Mouse (Mus musculus) megakaryocyte-erythroid progenitor cell, adult 5-6 weeks (primary cell): ENCODE measurements around the gene 1700001O22Rik. TPM values are rescaled to one million over a fixed set of nuclear protein-coding genes. Genes with fewer than 3 reads are reported as not detected.

Experiments
- ATAC-seq: replicated peaks from 2 replicates; pipeline ENCODE4 v1.8.0; 2016; ENCODE audit warnings: mild to moderate bottlenecking, inconsistent platforms; ENCODE audit not compliant: severe bottlenecking, poor library complexity, low FRiP score, low TSS enrichment
- total RNA-seq, 2 experiments: library from RNA; stranded (forward) in 1 of 2; stranded (reverse) in 1 of 2; fragments of 200-1000, 215-1000 nt in 1 of 2; fragments of >200 nt in 1 of 2; fragmentation: Nextera tagmentation in 1 of 2; gene quantifications; 2 replicates each; pipeline ENCODE4 v1.2.3; 2014 to 2017

The 1700001O22Rik gene
- 0.54 and 1.2 TPM in 2 replicates for total RNA-seq (2014; fragmentation: Nextera tagmentation)
- total RNA-seq (2017), result not detected in 2 replicates

- no peak for ATAC-seq
Observed at GRCm38 (mm10) chr2:30803604-30804003, at the start of gene 1700001O22Rik. TSS of gene 1700001O22Rik (minus strand) at chr2:30803661.

DNA sequence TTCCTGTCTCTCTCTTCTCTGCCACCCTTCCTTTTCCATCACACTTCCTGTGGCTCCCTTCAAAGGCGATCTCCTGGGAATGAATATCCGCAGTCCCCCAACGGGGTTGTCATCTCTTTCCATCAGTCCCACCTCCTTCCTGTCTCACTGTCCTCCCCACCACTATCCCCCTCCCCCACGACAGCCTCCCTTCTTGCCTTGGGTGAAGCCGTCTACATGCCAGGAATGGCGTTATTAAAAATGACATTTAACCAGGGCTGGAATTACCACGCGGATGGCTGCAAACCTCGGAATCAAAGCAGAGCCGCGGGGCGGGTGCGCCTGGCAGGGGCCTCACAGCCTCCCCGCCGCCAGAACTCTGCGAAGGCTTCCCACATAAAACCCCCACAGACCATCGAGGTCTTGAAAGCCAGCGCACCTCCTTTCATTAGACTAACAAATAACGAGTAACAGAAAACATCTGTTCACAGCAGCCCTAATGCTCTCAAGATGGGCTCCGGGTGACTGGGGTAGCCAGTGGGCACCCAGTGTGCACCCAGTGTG lies 49.4 kb upstream of the 1700001O22Rik start:
- ATAC-seq, result no peak

DNA sequence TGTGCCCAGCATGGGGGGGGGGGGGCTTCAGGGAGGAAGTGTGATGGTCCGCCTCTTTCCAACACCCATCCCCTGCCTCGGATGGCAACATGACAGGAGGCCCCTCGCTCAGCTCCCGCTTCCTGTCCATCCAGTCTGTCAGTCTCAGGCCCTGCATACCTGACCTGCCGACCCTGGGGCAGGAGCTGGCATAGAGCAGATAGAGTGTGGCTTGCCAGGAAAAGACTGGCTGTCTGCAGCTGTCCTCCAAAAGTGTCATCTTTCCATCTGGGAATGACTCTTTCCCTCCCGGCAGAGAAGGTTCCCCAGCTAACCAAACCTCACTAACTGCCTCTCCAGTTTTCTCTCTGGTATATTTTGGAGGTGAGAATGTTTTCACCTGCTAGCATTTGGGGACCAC lies 47.1 kb upstream of the 1700001O22Rik start:
- ATAC-seq, result no peak

DNA sequence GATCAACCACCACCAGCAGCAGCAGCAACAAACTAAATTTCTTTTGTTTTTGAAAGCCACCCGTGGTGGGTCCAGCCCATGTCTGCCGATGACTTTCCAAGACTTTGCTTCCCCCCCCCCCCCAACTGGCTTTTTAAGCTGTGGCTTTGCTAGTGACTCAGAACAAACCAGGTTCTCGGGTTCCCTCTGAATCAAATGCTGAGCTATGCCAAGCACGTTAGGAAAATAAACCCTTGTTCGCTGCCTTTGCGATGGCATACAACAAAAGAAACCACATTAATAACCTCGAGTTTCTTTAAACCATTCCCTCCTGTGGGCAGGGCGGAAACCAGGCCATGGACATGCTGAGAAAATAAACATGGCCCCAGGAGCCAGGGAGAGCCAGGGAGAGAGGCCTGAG lies 44.7 kb upstream of the 1700001O22Rik start:
- ATAC-seq, result no peak

GRCm38 (mm10) chr2:30846723-30847122 lies 43.3 kb upstream of the 1700001O22Rik start:
- no peak for ATAC-seq

- no peak for ATAC-seq
Observed at GRCm38 (mm10) chr2:30846236-30846635, 42.8 kb upstream of the 1700001O22Rik start.

DNA sequence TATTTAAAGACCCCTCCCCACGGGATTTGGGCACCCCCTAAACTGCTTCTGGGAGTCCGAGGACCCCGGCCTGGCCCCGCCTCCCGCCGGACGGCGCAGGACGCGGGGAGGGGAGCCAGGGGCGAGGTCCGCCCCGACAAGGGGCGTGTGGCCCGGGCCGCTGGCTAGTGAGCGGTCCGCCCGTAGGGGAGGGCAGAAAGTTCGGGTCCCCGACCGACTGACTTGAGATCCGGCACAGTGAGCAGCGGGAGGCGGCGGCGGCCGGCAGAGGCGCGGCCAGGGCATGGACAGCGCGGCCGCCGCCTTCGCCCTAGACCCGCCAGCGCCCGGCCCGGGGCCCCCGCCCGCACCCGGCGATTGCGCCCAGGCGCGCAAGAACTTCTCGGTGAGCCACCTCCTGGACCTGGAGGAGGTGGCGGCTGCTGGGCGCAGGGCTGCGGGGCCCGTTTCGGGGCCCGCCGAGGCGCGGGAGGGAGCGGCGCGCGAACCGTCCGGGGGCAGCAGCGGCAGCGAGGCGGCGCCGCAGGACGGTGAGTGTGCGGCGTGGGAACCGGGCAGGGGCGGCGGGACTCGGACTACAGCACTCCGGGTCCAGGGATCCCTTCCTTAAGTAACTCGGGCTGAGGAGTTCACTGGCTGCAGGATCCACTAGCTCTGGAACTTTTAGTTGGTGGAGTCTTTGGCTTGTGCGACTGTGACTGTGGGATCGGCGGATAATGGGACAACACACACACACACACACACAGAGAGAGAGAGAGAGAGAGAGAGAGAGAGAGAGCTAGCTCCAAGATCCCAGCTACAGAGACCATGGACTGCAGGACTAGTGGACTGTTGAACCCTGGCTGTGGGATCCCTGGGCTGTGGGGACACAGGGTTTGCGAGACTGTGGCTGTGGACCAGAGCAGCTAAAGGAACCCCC lies 42.0 kb upstream of the 1700001O22Rik start:
- no peak for ATAC-seq

DNA sequence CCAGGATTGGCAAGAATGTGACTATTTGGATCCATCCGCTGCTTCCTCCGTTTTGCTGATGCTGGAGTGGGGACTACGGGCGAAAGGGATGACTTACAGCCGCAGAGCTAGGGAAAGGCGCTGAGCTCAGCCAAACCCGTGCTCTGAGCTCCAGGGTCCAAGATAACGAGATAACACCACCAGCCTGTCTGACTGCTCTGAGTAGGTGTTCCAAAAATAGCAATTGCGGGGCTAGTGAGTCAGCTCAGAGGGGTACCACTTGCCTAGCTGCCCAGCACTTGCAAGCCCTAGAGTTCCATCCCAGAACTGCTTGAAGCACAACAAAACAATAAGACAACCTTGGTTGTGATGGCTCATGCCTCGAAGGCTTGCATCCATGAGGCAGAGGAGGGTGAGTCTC lies 39.2 kb upstream of the 1700001O22Rik start:
- ATAC-seq, result no peak

- no peak for ATAC-seq
Observed at GRCm38 (mm10) chr2:30836238-30836990, 33.0 kb upstream of the 1700001O22Rik start.

DNA sequence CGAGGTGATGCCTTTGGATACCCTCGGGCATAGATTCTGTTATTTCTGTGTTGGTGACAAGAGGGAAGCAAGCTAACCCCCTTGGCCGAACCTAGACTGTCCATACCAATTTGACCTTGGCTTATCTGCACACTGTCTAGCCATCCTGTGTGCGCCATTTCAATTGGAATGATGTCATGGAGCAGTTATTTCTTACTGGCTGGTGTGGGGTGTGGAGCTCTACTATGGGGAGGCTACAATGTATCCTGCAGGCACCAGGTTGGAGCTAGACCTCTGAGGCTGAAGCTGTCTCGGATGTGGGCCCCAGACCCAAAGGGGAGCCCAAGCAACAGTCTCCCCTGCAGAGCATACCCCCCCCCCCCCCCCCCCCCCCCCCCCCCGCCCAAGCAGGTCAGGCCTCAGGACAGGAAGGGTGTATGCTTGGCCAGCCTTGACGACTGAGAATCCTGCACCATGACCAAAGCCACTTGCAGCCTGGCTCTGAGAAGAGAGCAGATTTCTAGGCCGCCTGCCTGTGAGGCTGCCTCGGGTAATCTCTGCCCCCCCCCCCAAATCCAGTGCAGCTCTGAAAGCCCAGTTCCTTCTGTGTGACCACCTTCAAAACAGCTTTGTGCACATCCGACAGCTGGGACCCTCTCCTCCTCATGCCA lies 31.0 kb upstream of the 1700001O22Rik start, which contains the start of gene Prrx2:
TSS of gene Prrx2 (plus strand) at position 600 of the 650 bp plus-strand sequence.
- no peak for ATAC-seq

DNA sequence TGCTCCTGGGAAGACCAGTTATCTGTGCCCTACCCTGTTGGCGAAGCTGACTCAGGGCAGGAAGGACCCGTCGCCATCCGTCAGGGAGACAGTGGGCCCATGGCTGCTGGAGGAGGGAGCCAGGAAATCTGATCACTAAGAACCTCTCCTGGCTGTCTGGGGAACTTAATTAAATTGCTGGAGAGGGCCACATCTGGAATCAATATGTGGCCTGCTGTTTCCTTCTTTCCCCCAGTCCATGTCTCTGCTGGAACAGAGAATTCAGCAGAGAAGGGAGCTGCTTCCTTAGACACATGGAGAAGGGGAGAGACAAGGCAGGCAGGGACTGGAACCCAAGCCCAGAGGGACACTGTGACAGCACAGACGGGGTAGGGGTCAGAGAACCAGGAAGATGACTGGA lies 30.2 kb upstream of the 1700001O22Rik start:
- no peak for ATAC-seq

DNA sequence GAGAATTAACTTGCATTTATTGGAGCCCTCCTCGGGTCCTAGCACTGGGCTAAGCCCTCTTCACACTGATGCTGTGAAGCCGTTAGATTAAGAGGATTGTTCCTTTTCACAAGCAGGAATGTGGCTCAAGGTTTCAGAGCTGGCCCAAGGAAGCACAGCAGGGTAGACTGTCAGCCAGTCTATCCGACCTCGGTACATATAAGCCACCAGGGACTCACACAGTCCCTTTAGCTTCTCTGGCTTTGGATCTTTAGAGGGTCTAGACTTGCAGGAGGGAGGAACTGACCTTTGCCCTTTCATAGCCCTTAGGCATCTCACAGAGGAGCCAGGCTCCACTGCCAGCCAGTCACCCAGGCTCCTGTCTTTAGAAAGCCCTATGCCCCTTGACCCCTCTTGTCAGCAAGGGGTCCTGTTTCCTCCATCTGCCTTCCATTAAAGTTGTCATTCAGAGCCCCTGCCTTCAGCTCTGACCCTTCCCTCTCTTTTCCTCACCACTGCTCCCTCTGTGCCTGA lies 26.9 kb upstream of the 1700001O22Rik start, which contains the start of gene Asb6:
TSS of gene Asb6 (minus strand) at position 51 of the 513 bp plus-strand sequence.
- no peak for ATAC-seq

- peak; percentile 35 for ATAC-seq
Observed at GRCm38 (mm10) chr2:30829315-30829714, 25.9 kb upstream of the 1700001O22Rik start.

- peak; percentile 64 for ATAC-seq
Observed at GRCm38 (mm10) chr2:30827749-30828475, 24.5 kb upstream of the 1700001O22Rik start.

DNA sequence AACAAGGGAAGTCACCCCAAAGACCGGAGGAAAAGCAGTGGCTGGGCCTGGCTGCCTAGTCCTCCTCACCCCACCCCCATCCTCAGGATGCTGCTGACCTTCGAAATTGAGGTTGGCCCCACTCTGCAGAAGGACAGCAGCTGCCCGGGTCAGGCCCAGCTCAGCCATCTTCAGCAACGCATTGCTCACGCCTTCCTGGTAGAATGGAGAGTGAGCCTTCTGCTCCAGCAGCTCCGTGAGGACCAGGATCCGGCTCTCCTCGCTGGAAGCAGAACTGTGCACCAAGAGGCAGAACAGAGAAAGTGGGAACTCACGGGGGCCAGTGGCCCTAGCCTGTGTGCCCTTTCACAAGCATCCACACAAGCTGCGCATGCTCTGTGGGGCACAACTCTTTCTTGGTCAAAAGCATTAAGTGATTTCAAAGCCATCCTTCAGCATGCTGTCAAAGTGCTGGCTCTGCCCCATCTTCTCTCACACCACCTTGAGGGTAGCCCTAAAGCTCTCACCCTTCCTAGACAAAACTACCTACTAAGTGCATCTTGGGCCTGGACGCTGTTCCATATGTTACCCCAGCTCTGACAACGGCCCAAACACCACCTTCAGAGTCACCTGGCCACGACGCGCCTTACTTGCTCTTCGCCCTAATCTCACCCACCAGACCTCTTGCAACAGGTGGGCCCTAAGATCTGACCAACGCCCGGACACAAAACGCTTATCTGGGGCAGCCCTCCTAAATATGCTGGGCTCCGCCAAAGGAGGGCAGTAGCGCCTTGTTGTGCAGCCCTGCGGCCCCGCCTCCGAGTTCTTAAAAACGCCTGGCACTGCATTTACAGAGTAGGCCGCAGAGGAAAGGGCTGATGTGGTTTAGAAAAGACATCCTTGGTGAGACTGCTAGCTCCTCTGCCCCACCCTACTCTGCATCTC lies 23.6 kb upstream of the 1700001O22Rik start:
- peak; percentile 75 for ATAC-seq

- ATAC-seq, result no peak
Observed at GRCm38 (mm10) chr2:30823385-30824153, 20.1 kb upstream of the 1700001O22Rik start.

- no peak for ATAC-seq
Observed at GRCm38 (mm10) chr2:30822460-30822859, 19.0 kb upstream of the 1700001O22Rik start.
